Mouse (Mus musculus) adipocyte (in vitro differentiated cells): ENCODE results near the gene 1700003H04Rik.
A peak's percentile ranks its signal among the peaks of the same experiment; 100 is the strongest.

Source experiments
- DNase-seq: peaks from one replicate; pipeline ENCODE4 v3.0.0-alpha.2; 2016; ENCODE audit warnings: low spot score

1700003H04Rik gene

GRCm38 (mm10) chr3:124581001-124581400 lies at the start of gene 1700003H04Rik:
Gene 1700003H04Rik (minus strand): TSS chr3:124581101.
- no peak for DNase-seq

GRCm38 (mm10) chr3:124623031-124623430 lies 42.1 kb upstream of the 1700003H04Rik start:
- DNase-seq = no peak

- DNase-seq = no peak
Observed at GRCm38 (mm10) chr3:124613287-124613686, 32.4 kb upstream of the 1700003H04Rik start.

GRCm38 (mm10) chr3:124609956-124610355 lies 29.1 kb upstream of the 1700003H04Rik start:
- DNase-seq = no peak

GRCm38 (mm10) chr3:124606021-124606517 lies 25.2 kb upstream of the 1700003H04Rik start:
- no peak for DNase-seq

GRCm38 (mm10) chr3:124605518-124605917 lies 24.6 kb upstream of the 1700003H04Rik start:
- DNase-seq = no peak

- no peak for DNase-seq
Observed at GRCm38 (mm10) chr3:124597789-124598188, 16.9 kb upstream of the 1700003H04Rik start.

GRCm38 (mm10) chr3:124587534-124587933 lies 6.6 kb upstream of the 1700003H04Rik start:
- DNase-seq = peak; percentile 50

GRCm38 (mm10) chr3:124585761-124586160 lies 4.9 kb upstream of the 1700003H04Rik start:
- DNase-seq = no peak

GRCm38 (mm10) chr3:124557317-124557716 lies 23.6 kb downstream of the 1700003H04Rik start:
- no peak for DNase-seq

GRCm38 (mm10) chr3:124555963-124556362 lies 24.9 kb downstream of the 1700003H04Rik start:
- DNase-seq = no peak

- DNase-seq = no peak
Observed at GRCm38 (mm10) chr3:124555092-124555491, 25.8 kb downstream of the 1700003H04Rik start.

GRCm38 (mm10) chr3:124548898-124549297 lies 32.0 kb downstream of the 1700003H04Rik start:
- no peak for DNase-seq

GRCm38 (mm10) chr3:124538260-124538659 lies 42.6 kb downstream of the 1700003H04Rik start:
- DNase-seq = no peak

- DNase-seq = no peak
Observed at GRCm38 (mm10) chr3:124536602-124537001, 44.3 kb downstream of the 1700003H04Rik start.

- no peak for DNase-seq
Observed at GRCm38 (mm10) chr3:124518786-124519185, 62.1 kb downstream of the 1700003H04Rik start.
